Comparison of ENCODE assay signal across 8 mouse cellular contexts in the genomic region with DNA sequence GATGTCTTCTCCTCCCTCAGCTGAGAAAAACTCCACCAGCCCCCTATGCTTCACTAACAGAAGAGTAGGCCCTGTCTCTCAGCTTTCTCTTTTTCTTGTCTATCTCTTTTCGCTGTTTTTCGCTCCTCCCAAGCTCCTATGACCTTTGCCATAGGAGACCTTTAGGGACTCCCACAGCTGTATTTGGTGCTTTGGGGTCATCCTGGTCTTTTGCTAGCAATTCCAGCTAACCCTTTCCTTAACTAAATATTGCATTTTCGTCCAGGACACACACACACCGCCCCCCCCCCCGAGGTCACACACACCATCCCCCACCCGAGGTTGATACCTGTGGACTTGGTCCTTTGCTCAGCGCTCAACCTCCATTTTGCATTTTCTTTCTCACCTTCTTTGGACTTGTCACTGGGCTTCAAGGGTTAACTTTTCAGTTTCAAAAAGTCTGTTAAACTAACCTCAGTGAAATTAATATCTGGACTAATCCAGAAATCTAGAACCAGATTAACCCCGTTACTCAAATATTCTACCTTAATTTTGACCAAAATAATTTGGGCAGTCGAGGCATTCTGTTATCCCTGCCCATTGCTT. TPM values are rescaled to one million over a fixed set of nuclear protein-coding genes. Genes with fewer than 3 reads are reported as not detected.
DNase-seq lines count a peak whose midpoint lies in the region; ATAC-seq and TF ChIP-seq lines count a peak whose summit lies in the region.

No protein-coding gene starts in this region.

- peak overlapping the region; percentile 97 for H3K9ac ChIP-seq in heart, embryonic 14.5 days (ENCODE audit: low read length)
- peak overlapping the region; percentile 97 for H3K9ac ChIP-seq in forebrain, embryonic 15.5 days (replicated peaks)
- H3K9ac ChIP-seq in liver, embryonic 16.5 days (ENCODE audit: low read depth, low read length), result peak overlapping the region; percentile 72

- H3K4me2 ChIP-seq in heart, embryonic 14.5 days (ENCODE audit: low read length), result peak overlapping the region; percentile 69
- peak overlapping the region; percentile 87 for H3K4me2 ChIP-seq in forebrain, embryonic 15.5 days (replicated peaks)
- peak overlapping the region; percentile 79 for H3K4me2 ChIP-seq in liver, embryonic 16.5 days (ENCODE audit: low read depth, low read length)

- no peaks in the 10 kb centered on the region for H3K27me3 ChIP-seq in heart, embryonic 14.5 days (ENCODE audit: control insufficient read depth, insufficient read depth, low read length)
- H3K27me3 ChIP-seq in E14TG2a.4 (ENCODE audit: insufficient read depth, low read length), result no peaks in the 10 kb centered on the region
- no peaks in the 10 kb centered on the region for H3K27me3 ChIP-seq in forebrain, embryonic 15.5 days
- no peaks in the 10 kb centered on the region for H3K27me3 ChIP-seq in liver, embryonic 16.5 days (ENCODE audit: control insufficient read depth, insufficient read depth, low read depth, low read length)

- peak overlapping the region; percentile 84 to 85 for H3K4me3 ChIP-seq in heart, embryonic 14.5 days (ENCODE audit: control insufficient read depth in 1 of 2, insufficient read depth in 1 of 2, low read depth in 1 of 2, low read length in 2 of 2)
- peak overlapping the region; percentile 98 for H3K4me3 ChIP-seq in E14TG2a.4 (replicated peaks; ENCODE audit: low read length)
- H3K4me3 ChIP-seq in forebrain, embryonic 15.5 days, result peak overlapping the region; percentile 88
- H3K4me3 ChIP-seq in liver, embryonic 16.5 days (ENCODE audit: low read depth, low read length), result peak overlapping the region; percentile 68

- no peak for ATAC-seq in heart, embryonic 14.5 days (ENCODE audit: insufficient number of reproducible peaks, insufficient read depth, low FRiP score, low read depth)
- ATAC-seq in forebrain, embryonic 15.5 days (replicated peaks), result no peak
- ATAC-seq in liver, embryonic 16.5 days (ENCODE audit: low read depth), result no peak

- H3K36me3 ChIP-seq in heart, embryonic 14.5 days (ENCODE audit: control insufficient read depth, insufficient read depth, low read length), result peaks cover 60% of the 10 kb centered on the region
- H3K36me3 ChIP-seq in E14TG2a.4 (ENCODE audit: insufficient read depth, low read length), result peaks cover 52% of the 10 kb centered on the region
- H3K36me3 ChIP-seq in forebrain, embryonic 15.5 days, result peaks cover 43% of the 10 kb centered on the region
- peaks cover 32% of the 10 kb centered on the region for H3K36me3 ChIP-seq in liver, embryonic 16.5 days (ENCODE audit: control insufficient read depth, insufficient read depth)

- WGBS in heart, embryonic 14.5 days, result 26% methylated on average over 9 of the region's 9 CpGs
- WGBS in forebrain, embryonic 15.5 days, result 28% methylated on average over 9 of the region's 9 CpGs
- WGBS in liver, embryonic 16.5 days (ENCODE audit: insufficient replicate concordance), result 19% methylated on average over 9 of the region's 9 CpGs

- peaks cover 10 to 26% of the 10 kb centered on the region in 2 experiments for H3K4me1 ChIP-seq in heart, embryonic 14.5 days (ENCODE audit: control insufficient read depth in 2 of 2, insufficient read depth in 2 of 2, low read length in 2 of 2)
- peaks cover 65% of the 10 kb centered on the region for H3K4me1 ChIP-seq in E14TG2a.4 (replicated peaks; ENCODE audit: low read depth, low read length)
- peaks cover 26% of the 10 kb centered on the region for H3K4me1 ChIP-seq in forebrain, embryonic 15.5 days
- peaks cover 26% of the 10 kb centered on the region for H3K4me1 ChIP-seq in liver, embryonic 16.5 days (ENCODE audit: control insufficient read depth, low read depth, low read length)

- TF ChIP-seq CTCF in E14TG2a.4 (conservative IDR thresholded peaks at IDR 0.05; ENCODE audit: low read length), result no peak

- no peaks in the 10 kb centered on the region for H3K9me3 ChIP-seq in heart, embryonic 14.5 days (ENCODE audit: control insufficient read depth, low read length)
- no peaks in the 10 kb centered on the region for H3K9me3 ChIP-seq in E14TG2a.4 (ENCODE audit: low read length)
- H3K9me3 ChIP-seq in forebrain, embryonic 15.5 days, result no peaks in the 10 kb centered on the region
- H3K9me3 ChIP-seq in liver, embryonic 16.5 days (replicated peaks; ENCODE audit: control insufficient read depth, low read length), result no peaks in the 10 kb centered on the region

- DNase-seq in heart, postnatal 4 days, result no peak
- DNase-seq in T-cell, adult 2 months (ENCODE audit: low spot score), result no peak
- DNase-seq in frontal cortex, postnatal 10 days (ENCODE audit: low spot score in 2 of 2), result no peak
- no peak for DNase-seq in frontal cortex, postnatal 36 days (ENCODE audit: low spot score in 2 of 2)

- H3K27ac ChIP-seq in heart, embryonic 14.5 days (replicated peaks in 1 of 2; ENCODE audit: control insufficient read depth in 1 of 2, insufficient read depth in 1 of 2, low read depth in 2 of 2, low read length in 2 of 2), result peak overlapping the region; percentile 83 to 88; a peak in 1 of 4 replicates
- H3K27ac ChIP-seq in forebrain, embryonic 15.5 days (replicated peaks), result peak overlapping the region; percentile 80; the same call in 1 of the 2 replicates
- peak overlapping the region; percentile 95 for H3K27ac ChIP-seq in liver, embryonic 16.5 days (ENCODE audit: low read length)

RNA-seq across cellular contexts. Expression of a gene that starts 0.9 kb away (rescaled TPM):
- polyA plus RNA-seq in heart, embryonic 14.5 days (2014; fragmentation: Nextera tagmentation; extraction: Ambion mirVana), result 451 and 502 TPM in 2 replicates
- total RNA-seq in heart, postnatal 4 days (2021), result 100 to 1,000 TPM; 283 to 296 TPM
- polyA plus RNA-seq in forebrain, embryonic 15.5 days (2015; fragmentation: Nextera tagmentation; extraction: Ambion mirVana), result 1,124 and 1,145 TPM in 2 replicates
- 388 and 409 TPM in 2 replicates for polyA plus RNA-seq in liver, embryonic 16.5 days (2015; fragmentation: Nextera tagmentation; extraction: Ambion mirVana)

RNA-seq across cellular contexts. Expression of a gene that starts 12.2 kb away (rescaled TPM):
- polyA plus RNA-seq in heart, embryonic 14.5 days (2014; fragmentation: Nextera tagmentation; extraction: Ambion mirVana), result 37.1 and 46.0 TPM in 2 replicates
- total RNA-seq in heart, postnatal 4 days (2021), result 10 to 100 TPM; 64.0 to 65.1 TPM
- polyA plus RNA-seq in forebrain, embryonic 15.5 days (2015; fragmentation: Nextera tagmentation; extraction: Ambion mirVana), result 74.0 and 74.5 TPM in 2 replicates
- 24.6 and 25.8 TPM in 2 replicates for polyA plus RNA-seq in liver, embryonic 16.5 days (2015; fragmentation: Nextera tagmentation; extraction: Ambion mirVana)

RNA-seq across cellular contexts. Expression of a gene that starts 19.4 kb away (rescaled TPM):
- polyA plus RNA-seq in heart, embryonic 14.5 days (2014; fragmentation: Nextera tagmentation; extraction: Ambion mirVana), result 20.7 and 21.0 TPM in 2 replicates
- total RNA-seq in heart, postnatal 4 days (2021), result 10 to 100 TPM; 70.6 to 73.1 TPM
- polyA plus RNA-seq in forebrain, embryonic 15.5 days (2015; fragmentation: Nextera tagmentation; extraction: Ambion mirVana), result 33.3 and 33.7 TPM in 2 replicates
- polyA plus RNA-seq in liver, embryonic 16.5 days (2015; fragmentation: Nextera tagmentation; extraction: Ambion mirVana), result 3.7 and 5.3 TPM in 2 replicates

RNA-seq across cellular contexts. Expression of a gene that starts 37.6 kb away (rescaled TPM):
- 67.3 and 69.6 TPM in 2 replicates for polyA plus RNA-seq in heart, embryonic 14.5 days (2014; fragmentation: Nextera tagmentation; extraction: Ambion mirVana)
- 10 to 100 TPM; 55.9 to 59.8 TPM for total RNA-seq in heart, postnatal 4 days (2021)
- 96.8 and 98.9 TPM in 2 replicates for polyA plus RNA-seq in forebrain, embryonic 15.5 days (2015; fragmentation: Nextera tagmentation; extraction: Ambion mirVana)
- 41.0 and 44.0 TPM in 2 replicates for polyA plus RNA-seq in liver, embryonic 16.5 days (2015; fragmentation: Nextera tagmentation; extraction: Ambion mirVana)

RNA-seq across cellular contexts. Expression of a gene that starts 53.1 kb away (rescaled TPM):
- 0.23 and 0.54 TPM in 2 replicates for polyA plus RNA-seq in heart, embryonic 14.5 days (2014; fragmentation: Nextera tagmentation; extraction: Ambion mirVana)
- not detected for total RNA-seq in heart, postnatal 4 days (2021)
- 4.3 and 5.3 TPM in 2 replicates for polyA plus RNA-seq in forebrain, embryonic 15.5 days (2015; fragmentation: Nextera tagmentation; extraction: Ambion mirVana)
- 0.83 and 0.91 TPM in 2 replicates for polyA plus RNA-seq in liver, embryonic 16.5 days (2015; fragmentation: Nextera tagmentation; extraction: Ambion mirVana)
